Comparison of ENCODE assay signal across 8 mouse cellular contexts in genomic region chr12:105476453-105476852, GRCm38 (mm10). TPM values are rescaled to one million over a fixed set of nuclear protein-coding genes. Genes with fewer than 3 reads are reported as not detected.
DNase-seq lines count a peak whose midpoint lies in the region; ATAC-seq and TF ChIP-seq lines count a peak whose summit lies in the region.

No protein-coding gene starts in this region.

- H3K9me3 ChIP-seq in liver, embryonic 11.5 days (ENCODE audit: control insufficient read depth, low read length) = no peaks in the 10 kb centered on the region

- no peaks in the 10 kb centered on the region for H3K27me3 ChIP-seq in cerebellum, adult 2 months (ENCODE audit: control insufficient read depth, insufficient read depth, low read length)
- H3K27me3 ChIP-seq in liver, embryonic 11.5 days (replicated peaks; ENCODE audit: control insufficient read depth, insufficient read depth, low read length) = no peaks in the 10 kb centered on the region

- no peak overlapping the region for H3K9ac ChIP-seq in liver, embryonic 11.5 days (ENCODE audit: low read depth, low read length)

- no peaks in the 10 kb centered on the region for H3K4me1 ChIP-seq in cerebellum, adult 2 months (ENCODE audit: control insufficient read depth, insufficient read depth, low read length)
- no peaks in the 10 kb centered on the region for H3K4me1 ChIP-seq in liver, embryonic 11.5 days (replicated peaks; ENCODE audit: control insufficient read depth, insufficient read depth, low read length)

- no peaks in the 10 kb centered on the region for H3K36me3 ChIP-seq in liver, embryonic 11.5 days (ENCODE audit: control insufficient read depth, insufficient read depth, low read length)

- 51% methylated on average over 9 of the region's 9 CpGs for WGBS in cerebellum, adult 2 months
- 31% methylated on average over 9 of the region's 9 CpGs for WGBS in liver, embryonic 11.5 days

- TF ChIP-seq POLR2A in cerebellum, adult 2 months (IDR thresholded peaks at IDR 0.05; ENCODE audit: borderline replicate concordance, insufficient read depth, low read length) = no peak

- TF ChIP-seq CTCF in cerebellum, adult 2 months (IDR thresholded peaks at IDR 0.05; ENCODE audit: borderline replicate concordance, insufficient read depth, low read depth, low read length) = peak; percentile 79

- H3K4me3 ChIP-seq in cerebellum, adult 2 months (replicated peaks; ENCODE audit: insufficient read depth, low read depth, low read length) = no peak overlapping the region
- H3K4me3 ChIP-seq in liver, embryonic 11.5 days (ENCODE audit: low read depth, low read length) = no peak overlapping the region

- H3K4me2 ChIP-seq in liver, embryonic 11.5 days = no peak overlapping the region

- ATAC-seq in liver, embryonic 11.5 days (replicated peaks; ENCODE audit: low FRiP score) = peak; percentile 41; the same call in 1 of the 2 replicates

- peak; percentile 41 for DNase-seq in urinary bladder, postnatal 25 days (ENCODE audit: low spot score)
- DNase-seq in urinary bladder, adult 2 months (ENCODE audit: low spot score) = no peak
- peak; percentile 33 to 57 for DNase-seq in cerebellum, adult 2 months
- DNase-seq in forelimb bud, embryonic 11.5 days (ENCODE audit: low read depth, low spot score) = peak; percentile 43
- peak; percentile 27 for DNase-seq in kidney, adult 11 months
- peak; percentile 41 for DNase-seq in liver, embryonic 11.5 days (ENCODE audit: low spot score)
- DNase-seq in naive thymus-derived CD4-positive, alpha-beta T cell, adult 2 months (ENCODE audit: low read depth) = peak; percentile 39
- peak; percentile 64 for DNase-seq in thymus, postnatal 14 days

- no peak overlapping the region for H3K27ac ChIP-seq in cerebellum, adult 2 months (ENCODE audit: insufficient read depth, low read length)
- H3K27ac ChIP-seq in liver, embryonic 11.5 days (ENCODE audit: low read depth, low read length) = no peak overlapping the region

RNA-seq across cellular contexts. Expression of gene D430019H16Rik, which starts 22.8 kb away (rescaled TPM):
- 3.5 and 4.4 TPM in 2 replicates for polyA plus RNA-seq in urinary bladder, adult 2 months (2012; rRNA removed)
- polyA plus RNA-seq in cerebellum, adult 2 months (2012; rRNA removed) = 5.8 and 6.7 TPM in 2 replicates
- 0.49 and 0.93 TPM in 2 replicates for polyA plus RNA-seq in liver, embryonic 11.5 days (2014; fragmentation: Nextera tagmentation; extraction: Ambion mirVana)
